Mouse (Mus musculus): Measurements from ENCODE around the gene Tas2r106. TPM values are rescaled to one million over a fixed set of nuclear protein-coding genes. Genes with fewer than 3 reads are reported as not detected.

Gene Tas2r106
- total RNA-seq (2014; fragmentation: Nextera tagmentation), result not detected in 2 replicates
- total RNA-seq (2017), result not detected in 2 replicates

GRCm38 (mm10) chr6:131678786-131679185, at the start of gene Tas2r106:
TSS of gene Tas2r106 (minus strand) at chr6:131678886.
- ATAC-seq (replicated peaks; ENCODE audit: poor library complexity, severe bottlenecking), result no peak

GRCm38 (mm10) chr6:131712803-131713202, 34.1 kb upstream of the Tas2r106 start:
- no peak; the same call in 1 of the 2 replicates for ATAC-seq (replicated peaks; ENCODE audit: poor library complexity, severe bottlenecking)

DNA sequence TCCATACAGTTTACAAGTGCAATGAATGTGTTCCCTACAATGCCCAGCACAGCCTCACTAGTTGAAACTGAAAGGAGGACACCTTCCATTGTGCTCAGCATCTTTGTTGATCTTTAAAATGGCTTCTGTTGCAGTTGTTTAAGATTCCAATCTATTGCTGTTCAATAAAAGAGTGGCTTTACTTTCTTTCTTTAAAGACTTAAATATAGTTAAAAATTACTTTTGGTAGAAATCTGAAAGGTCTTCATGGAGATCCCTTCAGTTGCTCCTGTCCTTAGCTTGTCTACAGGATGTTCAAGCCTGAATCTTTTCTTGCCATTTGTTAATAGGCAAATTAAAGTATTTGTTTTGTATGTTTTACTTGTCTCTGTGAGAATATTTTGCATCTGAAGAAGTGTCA, 11.3 kb upstream of the Tas2r106 start, which contains the start of gene Tas2r114:
Tas2r114 (minus strand) TSS at position 101 of the 400 bp plus-strand sequence.
- no peak for ATAC-seq (replicated peaks; ENCODE audit: poor library complexity, severe bottlenecking)

- ATAC-seq (replicated peaks; ENCODE audit: poor library complexity, severe bottlenecking), result no peak
These were observed 8.7 kb upstream of the Tas2r106 start, which contains the start of gene Tas2r105 for GRCm38 (mm10) chr6:131687395-131687794. TSS of gene Tas2r105 (minus strand) at chr6:131687495.

- no peak for ATAC-seq (replicated peaks; ENCODE audit: poor library complexity, severe bottlenecking)
These were observed 7.0 kb upstream of the Tas2r106 start, which contains the start of gene Tas2r104 for GRCm38 (mm10) chr6:131685644-131686043. TSS of gene Tas2r104 (minus strand) at chr6:131685744.

GRCm38 (mm10) chr6:131660049-131660448, 18.6 kb downstream of the Tas2r106 start, which contains the start of gene Tas2r107:
TSS of gene Tas2r107 (minus strand) at chr6:131660149.
- ATAC-seq (replicated peaks; ENCODE audit: poor library complexity, severe bottlenecking), result no peak

DNA sequence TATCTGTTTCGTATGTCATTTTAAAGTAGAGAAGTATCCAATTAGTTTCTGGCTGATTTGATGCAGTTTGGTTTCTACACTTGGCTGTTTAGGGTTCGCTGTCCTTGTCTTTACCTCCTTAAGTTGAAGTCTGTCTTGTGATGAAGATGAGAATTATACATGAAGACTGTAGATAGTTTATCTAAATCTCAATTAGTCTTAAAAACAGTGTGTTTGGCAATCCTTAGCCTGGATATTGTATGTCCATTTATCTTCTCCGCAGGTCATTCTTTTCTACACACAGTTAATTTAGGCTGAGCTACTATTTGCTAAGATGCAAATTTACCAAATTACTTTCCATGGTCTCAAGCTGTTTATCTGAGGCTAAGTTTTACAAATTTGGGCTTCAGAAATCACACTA, 47.9 kb downstream of the Tas2r106 start, which contains the start of gene Tas2r130:
Tas2r130 (minus strand) TSS at position 101 of the 400 bp plus-strand sequence.
- ATAC-seq (replicated peaks; ENCODE audit: poor library complexity, severe bottlenecking), result no peak

Other genes starting within 250 kb of the Tas2r106 start
- gene 5430401F13Rik, start 192.5 kb downstream of the Tas2r106 start, total RNA-seq (2014; fragmentation: Nextera tagmentation), result not detected in 2 replicates
- not detected in 2 replicates for gene 5430401F13Rik, start 192.5 kb downstream of the Tas2r106 start, total RNA-seq (2017)
- gene Gm6619, start 192.5 kb downstream of the Tas2r106 start, total RNA-seq (2014; fragmentation: Nextera tagmentation), result not detected in 2 replicates
- not detected in 2 replicates for gene Gm6619, start 192.5 kb downstream of the Tas2r106 start, total RNA-seq (2017)
- gene Tas2r130, start 48.0 kb downstream of the Tas2r106 start, total RNA-seq (2014; fragmentation: Nextera tagmentation), result not detected in 2 replicates
- not detected in 2 replicates for gene Tas2r130, start 48.0 kb downstream of the Tas2r106 start, total RNA-seq (2017)
- gene Tas2r107, start 18.7 kb downstream of the Tas2r106 start, total RNA-seq (2014; fragmentation: Nextera tagmentation), result not detected in 2 replicates
- gene Tas2r107, start 18.7 kb downstream of the Tas2r106 start, total RNA-seq (2017), result not detected in 2 replicates
- not detected in 2 replicates for gene Tas2r104, start 6.9 kb upstream of the Tas2r106 start, total RNA-seq (2014; fragmentation: Nextera tagmentation)
- gene Tas2r104, start 6.9 kb upstream of the Tas2r106 start, total RNA-seq (2017), result not detected in 2 replicates
- not detected in 2 replicates for gene Tas2r105, start 8.6 kb upstream of the Tas2r106 start, total RNA-seq (2014; fragmentation: Nextera tagmentation)
- not detected in 2 replicates for gene Tas2r105, start 8.6 kb upstream of the Tas2r106 start, total RNA-seq (2017)
- gene Tas2r114, start 11.2 kb upstream of the Tas2r106 start, total RNA-seq (2014; fragmentation: Nextera tagmentation), result not detected in 2 replicates
- gene Tas2r114, start 11.2 kb upstream of the Tas2r106 start, total RNA-seq (2017), result not detected in 2 replicates